Mouse (Mus musculus): ENCODE results near the gene Col18a1.
A peak's percentile ranks its signal among the peaks of the same experiment; 100 is the strongest.

The Col18a1 gene

GRCm38 (mm10) chr10:77048196-77048595 lies 118.2 kb downstream of the Col18a1 start:
- no peak for DNase-seq

- no peak for DNase-seq
Observed at GRCm38 (mm10) chr10:77038579-77039174, 127.7 kb downstream of the Col18a1 start.

GRCm38 (mm10) chr10:77035487-77035886 lies 130.9 kb downstream of the Col18a1 start:
- no peak for DNase-seq

GRCm38 (mm10) chr10:77033323-77034025 lies 132.9 kb downstream of the Col18a1 start:
- peak; percentile 72 for DNase-seq

- peak; percentile 97 for DNase-seq
Observed at GRCm38 (mm10) chr10:77032591-77033322, 133.6 kb downstream of the Col18a1 start.

- DNase-seq, result peak; percentile 64
Observed at GRCm38 (mm10) chr10:77031768-77032375, 134.5 kb downstream of the Col18a1 start, which contains the start of gene Slc19a1. TSS of gene Slc19a1 (plus strand) at chr10:77032241.

- no peak for DNase-seq
Observed at GRCm38 (mm10) chr10:77030666-77031065, 135.7 kb downstream of the Col18a1 start.

GRCm38 (mm10) chr10:77029761-77030160 lies 136.6 kb downstream of the Col18a1 start:
- no peak for DNase-seq

- no peak for DNase-seq
Observed at GRCm38 (mm10) chr10:77028782-77029296, 137.5 kb downstream of the Col18a1 start.

- no peak for DNase-seq
Observed at GRCm38 (mm10) chr10:77026944-77027343, 139.4 kb downstream of the Col18a1 start.

GRCm38 (mm10) chr10:77024231-77024630 lies 142.1 kb downstream of the Col18a1 start:
- DNase-seq, result no peak

- DNase-seq, result no peak
Observed at GRCm38 (mm10) chr10:77022301-77023130, 143.8 kb downstream of the Col18a1 start.

GRCm38 (mm10) chr10:77021399-77022052 lies 144.8 kb downstream of the Col18a1 start:
- peak; percentile 91 for DNase-seq

- DNase-seq, result no peak
Observed at GRCm38 (mm10) chr10:77017662-77018061, 148.7 kb downstream of the Col18a1 start.

- no peak for DNase-seq
Observed at GRCm38 (mm10) chr10:77017061-77017460, 149.3 kb downstream of the Col18a1 start.

- DNase-seq, result no peak
Observed at GRCm38 (mm10) chr10:77016499-77016898, 149.8 kb downstream of the Col18a1 start.

- no peak for DNase-seq
Observed at GRCm38 (mm10) chr10:77016080-77016479, 150.3 kb downstream of the Col18a1 start.

GRCm38 (mm10) chr10:77011681-77012080 lies 154.7 kb downstream of the Col18a1 start:
- no peak for DNase-seq

GRCm38 (mm10) chr10:77008698-77009097 lies 157.7 kb downstream of the Col18a1 start:
- DNase-seq, result peak; percentile 60

GRCm38 (mm10) chr10:77008109-77008561 lies 158.2 kb downstream of the Col18a1 start:
- DNase-seq, result peak; percentile 92

- DNase-seq, result peak; percentile 50
Observed at GRCm38 (mm10) chr10:77007433-77008108, 158.8 kb downstream of the Col18a1 start.

All from cerebellum, adult 9-11 months (tissue).